Mouse (Mus musculus): ENCODE results near the gene Asic2.

Asic2 gene

GRCm38 (mm10) chr11:81954398-81954797, 13.9 kb downstream of the Asic2 start:
- DNase-seq (ENCODE audit: low spot score): no peak

- no peak for DNase-seq (ENCODE audit: low spot score)
Measured at GRCm38 (mm10) chr11:81948021-81948420, 20.2 kb downstream of the Asic2 start.

GRCm38 (mm10) chr11:81942167-81942566, 26.1 kb downstream of the Asic2 start:
- DNase-seq (ENCODE audit: low spot score): peak; percentile 11

- no peak for DNase-seq (ENCODE audit: low spot score)
Measured at GRCm38 (mm10) chr11:81940988-81941387, 27.3 kb downstream of the Asic2 start.

- DNase-seq (ENCODE audit: low spot score): no peak
Measured at GRCm38 (mm10) chr11:81937516-81937915, 30.7 kb downstream of the Asic2 start.

- no peak for DNase-seq (ENCODE audit: low spot score)
Measured at GRCm38 (mm10) chr11:81926393-81926792, 41.9 kb downstream of the Asic2 start.

- no peak for DNase-seq (ENCODE audit: low spot score)
Measured at GRCm38 (mm10) chr11:81923626-81924025, 44.6 kb downstream of the Asic2 start.

GRCm38 (mm10) chr11:81923096-81923495, 45.2 kb downstream of the Asic2 start:
- no peak for DNase-seq (ENCODE audit: low spot score)

- no peak for DNase-seq (ENCODE audit: low spot score)
Measured at GRCm38 (mm10) chr11:81915501-81915900, 52.8 kb downstream of the Asic2 start.

GRCm38 (mm10) chr11:81913071-81913470, 55.2 kb downstream of the Asic2 start:
- DNase-seq (ENCODE audit: low spot score): no peak

- no peak for DNase-seq (ENCODE audit: low spot score)
Measured at GRCm38 (mm10) chr11:81909397-81909894, 58.8 kb downstream of the Asic2 start.

- no peak for DNase-seq (ENCODE audit: low spot score)
Measured at GRCm38 (mm10) chr11:81908760-81909159, 59.5 kb downstream of the Asic2 start.

- DNase-seq (ENCODE audit: low spot score): no peak
Measured at GRCm38 (mm10) chr11:81902318-81902717, 65.9 kb downstream of the Asic2 start.

- no peak for DNase-seq (ENCODE audit: low spot score)
Measured at GRCm38 (mm10) chr11:81897547-81898354, 70.5 kb downstream of the Asic2 start.

GRCm38 (mm10) chr11:81896511-81896910, 71.7 kb downstream of the Asic2 start:
- no peak for DNase-seq (ENCODE audit: low spot score)

- no peak for DNase-seq (ENCODE audit: low spot score)
Measured at GRCm38 (mm10) chr11:81871506-81872213, 96.6 kb downstream of the Asic2 start.

GRCm38 (mm10) chr11:81865661-81866382, 102.4 kb downstream of the Asic2 start:
- DNase-seq (ENCODE audit: low spot score): no peak

GRCm38 (mm10) chr11:81860250-81860972, 107.8 kb downstream of the Asic2 start, which contains the start of gene 5530401A14Rik:
Gene 5530401A14Rik, plus strand, starts transcription at chr11:81860673.
- DNase-seq (ENCODE audit: low spot score): no peak

- no peak for DNase-seq (ENCODE audit: low spot score)
Measured at GRCm38 (mm10) chr11:81847773-81848490, 120.3 kb downstream of the Asic2 start.

GRCm38 (mm10) chr11:81845686-81846036, 122.6 kb downstream of the Asic2 start:
- no peak for DNase-seq (ENCODE audit: low spot score)
